Mouse (Mus musculus) layer of hippocampus, adult 9-11 months (tissue): ENCODE results near the gene Prl2c3.
"Not testable (repeated sequence)": the region's sequence is repeated elsewhere in the genome, so short reads cannot be mapped to it uniquely, and the experiment has no call there.

Source experiments
- DNase-seq: peaks from one replicate; pipeline ENCODE4 v3.0.0; 2022

The Prl2c3 gene

GRCm38 (mm10) chr13:12799979-12800378 is at the start of gene Prl2c3:
Gene Prl2c3, minus strand, starts transcription at chr13:12800079.
- DNase-seq: not testable (repeated sequence)

GRCm38 (mm10) chr13:12848254-12848653 is 48.4 kb upstream of the Prl2c3 start:
- not testable (repeated sequence) for DNase-seq

GRCm38 (mm10) chr13:12844701-12845100 is 44.8 kb upstream of the Prl2c3 start:
- DNase-seq: not testable (repeated sequence)

- not testable (repeated sequence) for DNase-seq
Observed at GRCm38 (mm10) chr13:12837546-12837945, 37.7 kb upstream of the Prl2c3 start.

GRCm38 (mm10) chr13:12831769-12832168 is 31.9 kb upstream of the Prl2c3 start:
- DNase-seq: no peak

- no peak for DNase-seq
Observed at GRCm38 (mm10) chr13:12829031-12829430, 29.2 kb upstream of the Prl2c3 start.

- DNase-seq: not testable (repeated sequence)
Observed at GRCm38 (mm10) chr13:12824500-12825176, 24.8 kb upstream of the Prl2c3 start.

GRCm38 (mm10) chr13:12813734-12814424 is 14.0 kb upstream of the Prl2c3 start:
- not testable (repeated sequence) for DNase-seq

GRCm38 (mm10) chr13:12809591-12809990 is 9.7 kb upstream of the Prl2c3 start:
- DNase-seq: no peak

GRCm38 (mm10) chr13:12808793-12809512 is 9.1 kb upstream of the Prl2c3 start:
- DNase-seq: not testable (repeated sequence)

- not testable (repeated sequence) for DNase-seq
Observed at GRCm38 (mm10) chr13:12806496-12806895, 6.6 kb upstream of the Prl2c3 start.

- not testable (repeated sequence) for DNase-seq
Observed at GRCm38 (mm10) chr13:12769442-12770091, 30.3 kb downstream of the Prl2c3 start.
